Mouse (Mus musculus) spleen, embryonic (tissue): ENCODE results near the gene D130043K22Rik.

Experiments
- CTCF ChIA-PET: fragments of 350-600 bp; sonication (Branson Sonifier 250); formaldehyde crosslinking; loops from one replicate; lab custom pipeline; 2022; lab: Charles Lee

Gene D130043K22Rik

DNA sequence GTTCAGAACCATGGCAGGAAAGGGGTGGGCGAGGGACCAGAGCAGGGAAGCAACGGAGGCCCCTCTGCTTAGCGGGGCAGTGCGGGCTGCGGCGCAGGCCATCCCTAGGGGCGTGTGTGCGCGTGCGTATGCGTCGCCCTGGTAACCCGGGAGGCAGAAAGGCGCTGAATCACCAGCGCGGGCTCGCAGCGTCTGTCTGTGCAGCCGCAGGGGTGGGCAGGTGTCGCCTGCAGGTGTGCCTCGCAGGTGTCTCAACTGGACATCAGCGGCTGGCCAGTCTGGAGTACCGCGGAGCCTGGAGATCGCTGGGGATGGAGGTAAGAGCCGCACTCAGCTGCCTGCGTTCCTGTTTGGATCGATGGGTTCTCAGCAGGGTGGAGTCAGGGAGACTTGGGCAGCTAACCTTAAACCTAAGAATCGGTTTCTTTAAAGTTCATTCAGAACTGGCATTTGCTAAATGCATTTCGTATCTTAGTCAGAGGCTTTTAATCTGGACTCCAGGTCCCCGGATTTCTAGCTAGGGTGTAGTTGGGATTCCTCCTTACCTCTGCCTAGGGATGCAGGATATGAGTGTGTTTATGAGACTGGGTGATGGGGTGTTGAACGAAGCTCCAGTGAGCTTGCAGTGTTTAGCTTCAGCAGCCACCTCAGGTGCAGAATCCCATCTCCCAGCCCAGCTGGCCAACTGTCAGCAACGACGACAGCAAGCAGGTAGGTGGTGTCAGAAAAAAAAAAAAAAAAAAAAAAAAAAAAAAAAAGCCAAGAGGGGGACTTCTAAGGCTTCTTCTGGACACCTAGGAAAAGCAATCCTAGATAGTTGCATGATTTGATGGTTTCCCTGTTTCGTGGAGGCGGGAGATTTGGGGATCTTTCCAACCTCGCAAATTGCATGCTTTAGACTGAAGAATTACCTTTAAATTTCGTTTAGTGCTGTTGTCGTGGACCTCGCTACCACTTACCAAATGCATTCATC lies at the start of gene D130043K22Rik:
D130043K22Rik (plus strand) TSS at position 153 of the 973 bp plus-strand sequence.
- CTCF ChIA-PET = no interaction called here

- CTCF ChIA-PET = interaction anchor here (0.7 to 0.8 kb wide), 2 partner anchors 335 to 502 kb away, joined by 6 to 7 read pairs; no protein-coding TSS in a partner anchor
Observed at GRCm38 (mm10) chr13:24798686-24799085, 46.2 kb upstream of the D130043K22Rik start.

- CTCF ChIA-PET = interaction anchor here (0.6 kb wide), 1 partner anchor 90 kb away, joined by 4 read pairs; no protein-coding TSS in a partner anchor
Observed at GRCm38 (mm10) chr13:24799378-24799777, 45.6 kb upstream of the D130043K22Rik start.

GRCm38 (mm10) chr13:24799925-24800673 lies 44.8 kb upstream of the D130043K22Rik start:
- CTCF ChIA-PET = interaction anchor here (0.6 kb wide), 2 partner anchors 50 to 365 kb away, joined by 3 to 4 read pairs; no protein-coding TSS in a partner anchor

DNA sequence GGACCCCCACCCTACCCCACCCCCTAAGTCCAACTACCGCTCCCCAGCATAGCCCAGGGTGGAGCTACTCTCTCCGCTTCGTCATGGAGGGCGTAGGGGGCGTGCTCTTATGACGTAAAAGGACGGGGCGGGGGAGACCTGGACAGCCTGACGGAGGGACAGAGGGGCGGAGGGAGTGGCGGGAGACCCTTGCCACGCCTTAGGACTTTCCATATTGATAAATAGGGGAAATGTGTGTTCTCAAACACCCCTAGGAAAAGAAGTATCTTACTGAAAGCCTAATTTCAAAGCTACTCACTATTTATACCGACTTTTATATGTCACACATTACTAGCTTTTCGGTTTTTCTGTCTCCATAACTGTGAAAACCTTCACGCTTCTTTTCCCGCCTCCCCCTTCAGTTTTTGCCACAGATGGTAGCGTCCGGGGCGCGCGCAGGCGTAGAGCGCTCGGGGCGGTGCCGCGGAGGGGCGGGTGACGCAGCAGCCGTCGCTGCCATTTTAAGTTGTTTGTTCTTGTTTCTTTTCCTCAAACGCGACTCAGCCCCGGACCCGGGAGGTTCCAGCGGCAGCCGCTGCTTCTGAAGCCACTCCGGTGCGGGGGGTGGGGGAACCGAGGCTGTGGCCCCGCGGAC lies 44.1 kb upstream of the D130043K22Rik start:
- CTCF ChIA-PET = interaction anchor here (0.6 kb wide), 2 partner anchors 49 to 365 kb away, joined by 3 to 4 read pairs; no protein-coding TSS in a partner anchor

DNA sequence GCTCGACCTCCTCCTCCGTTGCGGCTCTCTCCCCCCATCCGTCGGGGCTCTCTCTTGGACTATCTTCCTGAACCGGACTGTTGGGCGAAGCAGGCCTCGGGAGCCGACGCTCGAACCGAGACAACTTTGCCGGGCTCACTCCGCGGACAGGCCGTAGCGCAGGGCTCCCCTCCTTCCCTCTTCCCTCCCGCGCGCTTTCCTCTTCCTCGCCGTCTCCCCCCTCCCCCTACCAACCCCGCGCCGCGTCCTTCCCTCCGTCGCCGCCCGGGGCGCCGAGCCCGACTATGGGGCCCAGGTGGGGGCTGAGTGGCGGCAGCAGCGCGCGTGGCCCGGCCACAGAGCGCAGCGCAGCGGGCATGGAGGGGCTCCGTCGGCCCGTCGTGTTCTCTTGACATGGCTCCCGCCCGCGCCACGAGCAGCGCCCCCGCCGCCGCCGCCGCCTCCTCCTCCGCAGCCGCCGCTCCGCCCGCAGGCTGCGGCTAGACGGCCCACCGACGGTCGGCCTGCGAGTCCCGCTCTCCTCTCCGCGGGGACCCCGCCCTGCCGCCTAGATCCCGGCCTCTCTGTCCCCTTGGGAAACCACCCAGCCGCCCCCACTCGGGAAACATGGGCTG lies 43.5 kb upstream of the D130043K22Rik start, which contains the start of gene BC005537:
BC005537 (plus strand) TSS at position 350 of the 614 bp plus-strand sequence.
- CTCF ChIA-PET = no interaction called here

- CTCF ChIA-PET = no interaction called here
Observed at GRCm38 (mm10) chr13:24802131-24802691, 42.7 kb upstream of the D130043K22Rik start.

DNA sequence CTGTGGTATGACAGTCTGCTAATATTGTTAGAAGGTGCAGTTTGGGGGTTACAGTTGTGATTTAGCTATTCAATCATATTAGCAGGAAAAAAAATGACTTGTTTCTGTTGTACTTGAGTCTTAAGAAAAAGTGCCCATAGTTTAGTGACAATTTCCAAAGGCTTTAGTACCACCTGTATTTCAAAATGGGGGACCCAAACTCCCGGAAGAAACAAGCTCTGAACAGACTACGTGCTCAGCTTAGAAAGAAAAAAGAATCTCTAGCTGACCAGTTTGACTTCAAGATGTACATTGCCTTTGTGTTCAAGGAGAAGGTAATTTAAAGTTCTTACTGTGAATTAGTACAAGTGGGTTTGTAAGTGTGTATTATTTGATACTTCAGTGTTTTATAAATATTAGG lies 41.7 kb upstream of the D130043K22Rik start:
- CTCF ChIA-PET = interaction anchor here (1.1 kb wide), 1 partner anchor 9 kb away, joined by 3 read pairs; no protein-coding TSS in a partner anchor

DNA sequence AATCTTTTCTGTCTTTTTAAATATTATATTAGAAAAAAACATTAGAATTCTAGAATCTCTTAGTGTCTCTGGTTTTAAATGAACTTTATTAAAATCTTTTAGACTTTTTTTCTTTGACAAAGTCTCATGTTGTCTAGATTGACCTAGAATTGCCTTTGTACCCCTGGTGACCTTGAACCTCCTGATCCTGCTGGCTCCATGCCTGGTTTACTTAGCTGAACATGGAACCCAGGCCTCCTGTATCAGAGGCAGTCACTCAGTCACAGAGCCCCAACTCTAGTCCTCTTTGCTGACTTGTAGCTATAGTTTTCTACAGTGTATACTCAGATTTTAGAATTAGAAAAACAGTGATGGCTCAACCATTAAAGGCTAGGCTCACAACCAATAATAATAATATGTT lies 38.9 kb upstream of the D130043K22Rik start:
- CTCF ChIA-PET = no interaction called here

GRCm38 (mm10) chr13:24812521-24812920 lies 32.4 kb upstream of the D130043K22Rik start:
- CTCF ChIA-PET = interaction anchor here (0.9 kb wide), 1 partner anchor 9 kb away, joined by 3 read pairs; no protein-coding TSS in a partner anchor

DNA sequence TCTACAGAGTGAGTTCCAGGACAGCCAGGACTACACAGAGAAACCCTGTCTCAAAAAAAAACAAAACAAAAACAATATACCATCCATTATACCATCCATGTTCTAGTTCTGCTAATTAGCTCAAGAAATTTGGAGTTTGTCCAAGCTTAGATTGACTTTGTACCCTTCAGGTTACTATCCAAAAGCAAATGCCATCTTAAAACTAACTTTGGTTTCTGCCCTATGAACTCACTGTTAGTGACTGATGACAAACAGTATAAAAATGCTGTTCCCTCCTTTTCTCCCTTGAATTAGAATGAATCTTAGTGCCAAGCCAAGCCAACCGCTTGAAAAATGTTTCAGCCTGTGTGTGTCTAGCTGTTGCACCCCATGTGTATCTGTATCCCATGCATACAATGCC lies 30.3 kb upstream of the D130043K22Rik start:
- CTCF ChIA-PET = no interaction called here

GRCm38 (mm10) chr13:24816125-24817092 lies 28.5 kb upstream of the D130043K22Rik start:
- CTCF ChIA-PET = no interaction called here

GRCm38 (mm10) chr13:24819931-24820330 lies 25.0 kb upstream of the D130043K22Rik start:
- CTCF ChIA-PET = no interaction called here

GRCm38 (mm10) chr13:24822663-24823343 lies 22.1 kb upstream of the D130043K22Rik start:
- CTCF ChIA-PET = interaction anchor here (0.6 kb wide), 1 partner anchor 81 kb away, joined by 3 read pairs; no protein-coding TSS in a partner anchor

- CTCF ChIA-PET = no interaction called here
Observed at GRCm38 (mm10) chr13:24824647-24825046, 20.3 kb upstream of the D130043K22Rik start.

DNA sequence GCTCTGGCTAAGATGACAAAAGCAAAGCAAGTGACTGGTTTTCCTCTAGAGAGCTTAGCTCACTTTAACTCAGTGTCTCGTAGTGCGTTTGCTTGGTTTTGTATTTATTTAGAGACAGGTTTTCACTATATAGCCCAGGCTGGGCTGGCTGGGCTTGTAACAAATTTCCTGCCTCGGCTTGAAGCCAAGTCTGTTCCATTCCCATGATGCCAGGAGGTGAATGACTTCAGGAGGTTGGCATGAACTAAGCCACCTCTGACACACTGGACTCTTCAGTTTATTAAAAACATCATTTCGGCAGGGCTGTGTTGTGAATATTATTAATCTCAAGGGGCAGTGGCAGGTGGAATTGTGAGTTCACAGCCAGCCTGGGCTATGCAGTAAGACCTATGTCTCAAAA lies 19.3 kb upstream of the D130043K22Rik start:
- CTCF ChIA-PET = no interaction called here

DNA sequence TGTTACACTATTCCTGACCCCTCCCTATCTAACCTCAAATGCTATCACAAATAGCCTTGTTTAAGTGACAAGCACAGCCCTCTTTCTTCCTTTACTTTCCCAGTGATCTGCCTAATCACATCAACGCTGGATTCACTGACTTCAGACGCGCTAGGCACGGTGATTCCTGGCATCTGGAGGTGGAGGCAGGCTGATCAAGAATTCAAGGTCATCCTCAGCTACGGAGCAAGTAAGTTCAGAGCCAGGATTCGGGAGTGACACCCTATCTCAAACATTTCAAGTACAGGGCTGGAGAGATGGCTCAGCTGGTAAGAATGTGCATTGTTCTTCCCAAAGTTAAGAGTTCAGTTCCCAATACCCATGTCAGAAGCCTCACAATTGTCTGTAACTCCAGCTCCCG lies 18.8 kb upstream of the D130043K22Rik start:
- CTCF ChIA-PET = no interaction called here

- CTCF ChIA-PET = no interaction called here
Observed at GRCm38 (mm10) chr13:24830756-24831352, 14.1 kb upstream of the D130043K22Rik start.
